25 mouse cellular contexts compared by ENCODE assay signal in the genomic region with DNA sequence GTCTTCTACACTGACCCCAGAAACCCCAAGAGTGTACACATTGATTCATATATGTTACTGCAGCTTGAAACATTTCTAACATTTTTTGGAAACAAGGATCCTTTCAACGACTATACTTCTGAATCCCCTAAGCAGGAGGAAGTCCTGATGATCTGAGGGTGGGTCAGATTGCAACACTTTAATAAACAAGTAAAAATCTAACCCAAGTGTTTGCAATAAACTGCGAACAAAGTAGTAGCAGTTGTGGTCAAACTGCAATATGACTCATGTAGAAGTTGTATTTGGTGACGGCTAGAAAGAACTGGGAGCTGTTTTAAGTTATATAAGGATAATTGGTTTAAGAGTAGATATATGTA. TPM values are rescaled to one million over a fixed set of nuclear protein-coding genes. Genes with fewer than 3 reads are reported as not detected.
DNase-seq lines count a peak whose midpoint lies in the region; ATAC-seq and TF ChIP-seq lines count a peak whose summit lies in the region.
"Had no signal": no experiment of that assay in that cellular context is flagged by ENCODE, and none has a peak within 500 bp of the region (broad histone marks: within the 10 kb centered on the region; RNA-seq: fewer than 3 reads in every experiment).

No protein-coding gene starts in this region.

- no peak for TF ChIP-seq EP300 in lung, postnatal 0 days (IDR thresholded peaks at IDR 0.05)

- no peak for TF ChIP-seq CTCF in lung, postnatal 0 days (IDR thresholded peaks at IDR 0.05)
- TF ChIP-seq CTCF in lung, adult 2 months (IDR thresholded peaks at IDR 0.05; ENCODE audit: insufficient read depth, low read length), result no peak

- H3K9me3 ChIP-seq in lung, postnatal 0 days (ENCODE audit: low read length), result no peaks in the 10 kb centered on the region
- no peaks in the 10 kb centered on the region for H3K9me3 ChIP-seq in forebrain, embryonic 15.5 days
- H3K9me3 ChIP-seq: G1E; hindbrain, embryonic 12.5 days; intestine, embryonic 15.5 days; limb, embryonic 10.5 days; limb, embryonic 15.5 days; midbrain, embryonic 13.5 days had no signal

- no peak overlapping the region for H3K4me3 ChIP-seq in lung, postnatal 0 days (ENCODE audit: low read depth, low read length)
- H3K4me3 ChIP-seq in lung, adult 2 months (replicated peaks; ENCODE audit: extremely low read depth, low read depth, low read length), result no peak overlapping the region
- no peak overlapping the region for H3K4me3 ChIP-seq in forebrain, embryonic 15.5 days
- H3K4me3 ChIP-seq: erythroblast, embryonic 14.5 days; hindbrain, embryonic 12.5 days; intestine, embryonic 15.5 days; limb, embryonic 10.5 days; limb, embryonic 15.5 days; midbrain, embryonic 13.5 days had no signal

- ATAC-seq in lung, postnatal 0 days, result 0 out of 2 replicates have a peak, but pooled peaks have one; percentile 35
- ATAC-seq in megakaryocyte, adult 5-6 weeks (ENCODE audit: poor library complexity, severe bottlenecking), result peak; percentile 63
- ATAC-seq in forebrain, embryonic 15.5 days (replicated peaks), result no peak
- ATAC-seq: forebrain, postnatal 0 days; hindbrain, postnatal 0 days; intestine, embryonic 15.5 days; midbrain, embryonic 13.5 days; Patski had no signal

- no peaks in the 10 kb centered on the region for H3K27me3 ChIP-seq in lung, postnatal 0 days (replicated peaks; ENCODE audit: insufficient read depth, low read length)
- no peaks in the 10 kb centered on the region for H3K27me3 ChIP-seq in forebrain, embryonic 15.5 days
- H3K27me3 ChIP-seq: hindbrain, embryonic 12.5 days; intestine, embryonic 15.5 days; limb, embryonic 15.5 days; midbrain, embryonic 13.5 days; Patski had no signal

- DNase-seq in lung, postnatal 0 days (ENCODE audit: low spot score), result peak; percentile 68
- no peak for DNase-seq in lung, adult 2 months
- peak; percentile 75 for DNase-seq in NIH3T3 (ENCODE audit: low read depth)
- no peak for DNase-seq in thymus, postnatal 36 days
- DNase-seq in left cerebral cortex, postnatal 4 days, result no peak
- DNase-seq: adrenal gland, postnatal 14 days; B cell, adult 2 months; cerebellum, adult 18-20 months; cerebellum, postnatal 10 days; forebrain, postnatal 0 days; heart, postnatal 36 days; layer of hippocampus, postnatal 36 days; lung, postnatal 10 days; right cerebral cortex, adult 18-20 months had no signal

- no peak overlapping the region for H3K4me2 ChIP-seq in lung, postnatal 0 days (replicated peaks; ENCODE audit: low read depth, low read length)
- no peak overlapping the region for H3K4me2 ChIP-seq in forebrain, embryonic 15.5 days (replicated peaks)
- H3K4me2 ChIP-seq: hindbrain, embryonic 12.5 days; intestine, embryonic 15.5 days; limb, embryonic 15.5 days; midbrain, embryonic 13.5 days had no signal

- TF ChIP-seq POLR2A in lung, adult 2 months (IDR thresholded peaks at IDR 0.05; ENCODE audit: borderline replicate concordance, extremely low read depth, low read depth, low read length), result no peak

- WGBS in lung, postnatal 0 days, result 28% methylated on average over 3 of the region's 3 CpGs
- WGBS in lung, adult 2 months, result 30% methylated on average over 3 of the region's 3 CpGs
- 86% methylated on average over 3 of the region's 3 CpGs for WGBS in forebrain, embryonic 15.5 days

- H3K4me1 ChIP-seq in lung, postnatal 0 days (ENCODE audit: insufficient read depth, low read depth, low read length), result peaks cover 9% of the 10 kb centered on the region
- peaks cover 19% of the 10 kb centered on the region for H3K4me1 ChIP-seq in lung, adult 2 months (ENCODE audit: control insufficient read depth, insufficient read depth, low read length)
- H3K4me1 ChIP-seq in forebrain, embryonic 15.5 days, result no peaks in the 10 kb centered on the region
- H3K4me1 ChIP-seq: intestine, embryonic 15.5 days; limb, embryonic 10.5 days; limb, embryonic 15.5 days had no signal

- no peak overlapping the region for H3K9ac ChIP-seq in lung, postnatal 0 days (replicated peaks; ENCODE audit: low read depth)
- H3K9ac ChIP-seq in forebrain, embryonic 15.5 days (replicated peaks), result no peak overlapping the region
- H3K9ac ChIP-seq: forebrain, postnatal 0 days; hindbrain, embryonic 12.5 days; intestine, embryonic 15.5 days; limb, embryonic 15.5 days; midbrain, embryonic 13.5 days had no signal

- no peaks in the 10 kb centered on the region for H3K36me3 ChIP-seq in lung, postnatal 0 days (ENCODE audit: insufficient read depth, low read length)
- H3K36me3 ChIP-seq in forebrain, embryonic 15.5 days, result no peaks in the 10 kb centered on the region
- H3K36me3 ChIP-seq: hindbrain, embryonic 12.5 days; intestine, embryonic 15.5 days; limb, embryonic 10.5 days; limb, embryonic 15.5 days; midbrain, embryonic 13.5 days had no signal

- no peak overlapping the region for H3K27ac ChIP-seq in lung, postnatal 0 days (ENCODE audit: low read length)
- no peak overlapping the region for H3K27ac ChIP-seq in forebrain, embryonic 15.5 days (replicated peaks)
- H3K27ac ChIP-seq: hindbrain, embryonic 12.5 days; hindbrain, postnatal 0 days; intestine, embryonic 15.5 days; limb, embryonic 10.5 days; limb, embryonic 15.5 days; midbrain, embryonic 13.5 days had no signal

- intact Hi-C loops in left cerebral cortex, postnatal 4 days (cut with DNase I), result no loop called here

RNA-seq across cellular contexts. Expression of a gene that starts 7.1 kb away (rescaled TPM):
- 5.4 and 6.3 TPM in 2 replicates for polyA plus RNA-seq in lung, postnatal 0 days (2015; fragmentation: Nextera tagmentation; extraction: Ambion mirVana)
- polyA plus RNA-seq in lung, adult 2 months (2012; rRNA removed), result 23.0 and 28.7 TPM in 2 replicates
- 37.9 and 43.1 TPM in 2 replicates for total RNA-seq in megakaryocyte, adult 5-6 weeks (2015)
- total RNA-seq in megakaryocyte, adult 5-6 weeks (2017), result 28.8 and 35.0 TPM in 2 replicates
- polyA plus RNA-seq in forebrain, embryonic 15.5 days (2015; fragmentation: Nextera tagmentation; extraction: Ambion mirVana), result 5.5 and 6.9 TPM in 2 replicates
- 10 to 100 TPM; 10.7 to 12.9 TPM for total RNA-seq in left cerebral cortex, postnatal 4 days (2021)

Comparison
In these comparisons a context has a peak if more than half of its experiments do, and no peak if none do; other contexts are left out.
1. DNase-seq: peak in lung, postnatal 0 days (single experiment) and NIH3T3 (single experiment); none in lung, adult 2 months (single experiment), thymus, postnatal 36 days (0 of 2) and left cerebral cortex, postnatal 4 days (single experiment).